In genomic region chr7:110965387-110965786, GRCm38 (mm10) we compare ENCODE assay signal across 23 mouse cellular contexts. TPM values are rescaled to one million over a fixed set of nuclear protein-coding genes. Genes with fewer than 3 reads are reported as not detected.
DNase-seq lines count a peak whose midpoint lies in the region; ATAC-seq lines count a peak whose summit lies in the region.
"Had no signal": no experiment of that assay in that cellular context is flagged by ENCODE, and none has a peak within 500 bp of the region (broad histone marks: within the 10 kb centered on the region; RNA-seq: fewer than 3 reads in every experiment).

No protein-coding gene starts in this region.

- H3K36me3 ChIP-seq in splenic B cell, adult 2 months (ENCODE audit: control insufficient read depth, insufficient read depth, low read length, poor library complexity, severe bottlenecking), result no peaks in the 10 kb centered on the region
- H3K36me3 ChIP-seq: embryonic facial prominence, embryonic 15.5 days; forebrain, embryonic 10.5 days; forebrain, embryonic 15.5 days; heart, embryonic 10.5 days; hindbrain, embryonic 12.5 days had no signal

- no peaks in the 10 kb centered on the region for H3K27me3 ChIP-seq in splenic B cell, adult 2 months (ENCODE audit: control insufficient read depth, insufficient read depth, low read length, poor library complexity, severe bottlenecking)
- H3K27me3 ChIP-seq: embryonic facial prominence, embryonic 15.5 days; forebrain, embryonic 15.5 days; hindbrain, embryonic 12.5 days had no signal

- DNase-seq in layer of hippocampus, adult 9-11 months, result peak; percentile 16
- DNase-seq in layer of hippocampus, adult 18-20 months (ENCODE audit: low spot score in 2 of 2), result no peak
- peak; percentile 24 for DNase-seq in splenic B cell, adult 2 months (ENCODE audit: low read depth, low spot score)
- no peak for DNase-seq in lung, adult 18-20 months
- DNase-seq in heart, adult 18-20 months, result no peak
- DNase-seq in lung, postnatal 10 days, result no peak
- DNase-seq: adrenal gland, postnatal 10 days; B cell, adult 2 months; cerebellum, adult 18-20 months; cerebellum, postnatal 10 days; embryo, embryonic 11 days; gastrocnemius, postnatal 36 days; heart, adult 11 months; heart, postnatal 10 days; heart, postnatal 4 days had no signal

- peak; percentile 67 for ATAC-seq in activated CD4-positive, CD25-positive, alpha-beta regulatory T cell, adult 4 months
- ATAC-seq in inflammation-experienced regulatory T-cells, adult 6 months, result peak; percentile 78
- ATAC-seq: forebrain, embryonic 15.5 days; hindbrain, embryonic 16.5 days had no signal

RNA-seq across cellular contexts. Expression of gene Mrvi1, which starts 16.9 kb away (rescaled TPM):
- total RNA-seq in layer of hippocampus, adult 18-20 months (2021), result 1 to 10 TPM; 1.1 to 1.7 TPM
- polyA plus RNA-seq in activated CD4-positive, CD25-positive, alpha-beta regulatory T cell, adult 4 months (2017; shearing (Covaris generic)), result under 1 TPM; 0.66 to 0.93 TPM
- polyA plus RNA-seq in inflammation-experienced regulatory T-cells, adult 6 months (2017; shearing (Covaris generic)), result under 1 TPM in 2 of 3 experiments, not detected in 1; 0.46 to 0.87 TPM
- 10 to 100 TPM; 12.3 to 15.4 TPM for total RNA-seq in heart, adult 18-20 months (2021)

Comparison
In these comparisons a context has a peak if more than half of its experiments do, and no peak if none do; other contexts are left out.
1. DNase-seq: peak in layer of hippocampus, adult 9-11 months (single experiment) and splenic B cell, adult 2 months (single experiment); none in layer of hippocampus, adult 18-20 months (0 of 2), lung, adult 18-20 months (0 of 2), heart, adult 18-20 months (0 of 2) and lung, postnatal 10 days (single experiment).
2. RNA of gene Mrvi1, which starts 16.9 kb away (total RNA-seq): 12.3 to 15.4 TPM in heart, adult 18-20 months; 1.1 to 1.7 TPM in layer of hippocampus, adult 18-20 months; every median in the first group is over 4 times any median in the second.